Mouse (Mus musculus): ENCODE results near the gene Cdk15. TPM values are rescaled to one million over a fixed set of nuclear protein-coding genes. Genes with fewer than 3 reads are reported as not detected.

The Cdk15 gene
- total and polyA plus RNA-seq, 2 experiments from 2014 or later, result not detected

GRCm38 (mm10) chr1:59341697-59342096 lies 85.0 kb downstream of the Cdk15 start:
- Histone ChIP-seq H3K4me2 (ENCODE audit: low read depth, low read length) (no peak overlapping the region), H3K27ac (ENCODE audit: low read depth) (no peak overlapping the region)
- ATAC-seq (ENCODE audit: insufficient read depth, low read depth), result no peak

GRCm38 (mm10) chr1:59342146-59342545 lies 85.4 kb downstream of the Cdk15 start:
- Histone ChIP-seq H3K9me3 (replicated peaks; ENCODE audit: control insufficient read depth, low read length) (no peaks in the 10 kb centered on the region), H3K27me3 (ENCODE audit: control insufficient read depth, insufficient read depth, low read length) (peaks cover 5% of the 10 kb centered on the region; the same call in 1 of the 2 replicates), H3K4me3 (ENCODE audit: low read depth, low read length) (no peak overlapping the region), H3K9ac (replicated peaks; ENCODE audit: low read depth, low read length) (no peak overlapping the region), H3K36me3 (replicated peaks; ENCODE audit: control insufficient read depth, insufficient read depth, low read length) (no peaks in the 10 kb centered on the region), H3K27ac (ENCODE audit: low read depth) (no peak overlapping the region), H3K4me2 (ENCODE audit: low read depth, low read length) (no peak overlapping the region), H3K4me1 (ENCODE audit: control insufficient read depth, insufficient read depth) (no peaks in the 10 kb centered on the region)
- DNase-seq (ENCODE audit: low spot score), result no peak
- TF ChIP-seq EP300 (IDR thresholded peaks at IDR 0.05; ENCODE audit: low read depth), result no peak
- no peak for TF ChIP-seq CTCF (IDR thresholded peaks at IDR 0.05; ENCODE audit: low read depth)
- ATAC-seq (ENCODE audit: insufficient read depth, low read depth), result no peak
- WGBS, result 73% methylated on average over 6 of the region's 6 CpGs

More at GRCm38 (mm10) chr1:59341697-59342096, 85.0 kb downstream of the Cdk15 start:
- Histone ChIP-seq H3K9ac (replicated peaks; ENCODE audit: low read depth, low read length) (no peak overlapping the region), H3K4me3 (ENCODE audit: low read depth, low read length) (no peak overlapping the region), H3K27me3 (ENCODE audit: control insufficient read depth, insufficient read depth, low read length) (peaks cover 5% of the 10 kb centered on the region; the same call in 1 of the 2 replicates), H3K4me1 (ENCODE audit: control insufficient read depth, insufficient read depth) (no peaks in the 10 kb centered on the region), H3K36me3 (replicated peaks; ENCODE audit: control insufficient read depth, insufficient read depth, low read length) (no peaks in the 10 kb centered on the region), H3K9me3 (replicated peaks; ENCODE audit: control insufficient read depth, low read length) (no peaks in the 10 kb centered on the region)
- no peak for TF ChIP-seq EP300 (IDR thresholded peaks at IDR 0.05; ENCODE audit: low read depth)
- TF ChIP-seq CTCF (IDR thresholded peaks at IDR 0.05; ENCODE audit: low read depth), result no peak
- WGBS, result 57% methylated on average over 3 of the region's 3 CpGs
- DNase-seq (ENCODE audit: low spot score), result no peak

GRCm38 (mm10) chr1:59352706-59353105 lies 96.0 kb downstream of the Cdk15 start:
- 0 out of 2 replicates have a peak, but pooled peaks cover 7% of the 10 kb centered on the region for H3K9me3 ChIP-seq (replicated peaks; ENCODE audit: control insufficient read depth, low read length)
- TF ChIP-seq EP300 (IDR thresholded peaks at IDR 0.05; ENCODE audit: low read depth) (no peak), CTCF (IDR thresholded peaks at IDR 0.05; ENCODE audit: low read depth) (no peak)
- H3K27me3 ChIP-seq (ENCODE audit: control insufficient read depth, insufficient read depth, low read length), result peaks cover 16% of the 10 kb centered on the region; the same call in 1 of the 2 replicates
- no peak overlapping the region for H3K27ac ChIP-seq (ENCODE audit: low read depth)
- H3K36me3 ChIP-seq (replicated peaks; ENCODE audit: control insufficient read depth, insufficient read depth, low read length), result no peaks in the 10 kb centered on the region
- no peak for ATAC-seq (ENCODE audit: insufficient read depth, low read depth)
- WGBS, result 52% methylated on average over 4 of the region's 4 CpGs
- H3K4me2 ChIP-seq (ENCODE audit: low read depth, low read length), result no peak overlapping the region
- DNase-seq (ENCODE audit: low spot score), result no peak
- H3K9ac ChIP-seq (replicated peaks; ENCODE audit: low read depth, low read length), result no peak overlapping the region
- H3K4me1 ChIP-seq (ENCODE audit: control insufficient read depth, insufficient read depth), result no peaks in the 10 kb centered on the region
- no peak overlapping the region for H3K4me3 ChIP-seq (ENCODE audit: low read depth, low read length)

- TF ChIP-seq CTCF (IDR thresholded peaks at IDR 0.05; ENCODE audit: low read depth) (no peak), EP300 (IDR thresholded peaks at IDR 0.05; ENCODE audit: low read depth) (no peak)
- H3K27me3 ChIP-seq (ENCODE audit: control insufficient read depth, insufficient read depth, low read length), result peaks cover 32% of the 10 kb centered on the region
- ATAC-seq (ENCODE audit: insufficient read depth, low read depth), result no peak
- WGBS, result 70% methylated on average over 9 of the region's 9 CpGs
- no peak overlapping the region for H3K4me3 ChIP-seq (ENCODE audit: low read depth, low read length)
- H3K9ac ChIP-seq (replicated peaks; ENCODE audit: low read depth, low read length), result no peak overlapping the region
- H3K4me2 ChIP-seq (ENCODE audit: low read depth, low read length), result no peak overlapping the region
- no peaks in the 10 kb centered on the region for H3K36me3 ChIP-seq (replicated peaks; ENCODE audit: control insufficient read depth, insufficient read depth, low read length)
- H3K4me1 ChIP-seq (ENCODE audit: control insufficient read depth, insufficient read depth), result no peaks in the 10 kb centered on the region
- H3K9me3 ChIP-seq (replicated peaks; ENCODE audit: control insufficient read depth, low read length), result 0 out of 2 replicates have a peak, but pooled peaks cover 4% of the 10 kb centered on the region
- no peak for DNase-seq (ENCODE audit: low spot score)
- H3K27ac ChIP-seq (ENCODE audit: low read depth), result no peak overlapping the region
These were observed 98.7 kb downstream of the Cdk15 start for GRCm38 (mm10) chr1:59355440-59355839.

GRCm38 (mm10) chr1:59359136-59359535 lies 102.4 kb downstream of the Cdk15 start:
- Histone ChIP-seq H3K4me1 (ENCODE audit: control insufficient read depth, insufficient read depth) (no peaks in the 10 kb centered on the region), H3K9me3 (replicated peaks; ENCODE audit: control insufficient read depth, low read length) (no peaks in the 10 kb centered on the region), H3K27ac (ENCODE audit: low read depth) (no peak overlapping the region), H3K4me3 (ENCODE audit: low read depth, low read length) (no peak overlapping the region), H3K27me3 (ENCODE audit: control insufficient read depth, insufficient read depth, low read length) (peaks cover 39% of the 10 kb centered on the region), H3K36me3 (replicated peaks; ENCODE audit: control insufficient read depth, insufficient read depth, low read length) (no peaks in the 10 kb centered on the region), H3K9ac (replicated peaks; ENCODE audit: low read depth, low read length) (no peak overlapping the region), H3K4me2 (ENCODE audit: low read depth, low read length) (no peak overlapping the region)
- DNase-seq (ENCODE audit: low spot score) (no peak), ATAC-seq (ENCODE audit: insufficient read depth, low read depth) (no peak)
- 80% methylated on average over 9 of the region's 9 CpGs for WGBS
- TF ChIP-seq EP300 (IDR thresholded peaks at IDR 0.05; ENCODE audit: low read depth) (no peak), CTCF (IDR thresholded peaks at IDR 0.05; ENCODE audit: low read depth) (no peak)

GRCm38 (mm10) chr1:59360834-59361233 lies 104.1 kb downstream of the Cdk15 start:
- 60% methylated on average over 3 of the region's 3 CpGs for WGBS
- H3K27me3 ChIP-seq (ENCODE audit: control insufficient read depth, insufficient read depth, low read length), result peaks cover 41% of the 10 kb centered on the region

More at GRCm38 (mm10) chr1:59360834-59361233, 104.1 kb downstream of the Cdk15 start:
- Histone ChIP-seq H3K9me3 (replicated peaks; ENCODE audit: control insufficient read depth, low read length) (no peaks in the 10 kb centered on the region), H3K27ac (ENCODE audit: low read depth) (no peak overlapping the region), H3K4me3 (ENCODE audit: low read depth, low read length) (no peak overlapping the region), H3K4me2 (ENCODE audit: low read depth, low read length) (no peak overlapping the region), H3K4me1 (ENCODE audit: control insufficient read depth, insufficient read depth) (peaks cover 6% of the 10 kb centered on the region; the same call in 1 of the 2 replicates), H3K36me3 (replicated peaks; ENCODE audit: control insufficient read depth, insufficient read depth, low read length) (no peaks in the 10 kb centered on the region), H3K9ac (replicated peaks; ENCODE audit: low read depth, low read length) (no peak overlapping the region)
- no peak for TF ChIP-seq EP300 (IDR thresholded peaks at IDR 0.05; ENCODE audit: low read depth)
- no peak for TF ChIP-seq CTCF (IDR thresholded peaks at IDR 0.05; ENCODE audit: low read depth)
- DNase-seq (ENCODE audit: low spot score) (no peak), ATAC-seq (ENCODE audit: insufficient read depth, low read depth) (no peak)

Measured in heart, postnatal 0 days (tissue).